Mouse (Mus musculus) heart, adult 2 months (tissue): Measurements from ENCODE around the gene Odf2l. TPM values are rescaled to one million over a fixed set of nuclear protein-coding genes. Genes with fewer than 3 reads are reported as not detected.

ENCODE experiments used
- DNase-seq, 2 experiments: peaks; one replicate each; pipeline ENCODE4 v3.0.0; 2021
- H3K27ac ChIP-seq: fragments of 200-600 bp; 2 replicates; pipeline ENCODE4 v1.8.1; 2022
- H3K27me3 ChIP-seq: fragments of 200-500 bp; 2 replicates; pipeline ENCODE4 v1.6.1; 2012; ENCODE audit warnings: mild to moderate bottlenecking, low read length, inconsistent platforms, mixed read lengths; ENCODE audit not compliant: control insufficient read depth, insufficient read depth
- H3K36me3 ChIP-seq: fragments of 200-500 bp; 2 replicates; pipeline ENCODE4 v1.6.1; 2012; ENCODE audit warnings: low read length, inconsistent platforms; ENCODE audit not compliant: control insufficient read depth, insufficient read depth
- H3K4me1 ChIP-seq: fragments of 200-500 bp; 2 replicates; pipeline ENCODE4 v1.6.1; 2011; ENCODE audit warnings: low read length; ENCODE audit not compliant: control insufficient read depth, insufficient read depth
- H3K4me3 ChIP-seq: fragments of 200-600 bp; 2 replicates; pipeline ENCODE4 v1.8.1; 2022
- H3K79me2 ChIP-seq: fragments of 200-500 bp; replicated peaks from 2 replicates; pipeline ENCODE4 v1.6.1; 2012; ENCODE audit warnings: mild to moderate bottlenecking, inconsistent platforms, low read length, moderate library complexity, mixed read lengths; ENCODE audit not compliant: control insufficient read depth, insufficient read depth
- H3K9ac ChIP-seq: fragments of 200-500 bp; 2 replicates; pipeline ENCODE4 v1.6.1; 2012; ENCODE audit warnings: low read depth, mild to moderate bottlenecking, control low read depth, inconsistent platforms, low read length, mixed read lengths
- CTCF ChIP-seq: fragments of 200-600 bp; IDR thresholded peaks from 2 replicates; pipeline ENCODE4 v1.8.1; 2022; ENCODE audit warnings: antibody characterized with exemption, mild to moderate bottlenecking, moderate library complexity
- EP300 ChIP-seq: fragments of 200-500 bp; IDR thresholded peaks from 2 replicates; pipeline ENCODE4 v1.6.1; 2011; ENCODE audit warnings: low read depth, low read length, control low read depth; ENCODE audit not compliant: insufficient read depth
- POLR2A ChIP-seq: fragments of 200-500 bp; IDR thresholded peaks from 2 replicates; pipeline ENCODE4 v1.6.1; 2011; ENCODE audit warnings: mild to moderate bottlenecking, low read depth, low read length, control low read depth; ENCODE audit not compliant: insufficient read depth
- WGBS: fragments of 180-500 bp; shearing (Covaris S2); methylation state at CpG from one replicate; pipeline ENCODE4 v1.1.7; 2018; 5-methylcytosine and 5-hydroxymethylcytosine counted together
- intact Hi-C: fragments of 180-260 bp; cut with DNase I; formaldehyde crosslinking; loops from one replicate; pipeline ENCODE4 v1.15.1; 2025
- polyA plus RNA-seq: library from polyadenylated mRNA; depleted of rRNA; stranded (reverse); fragments of >200 nt; gene quantifications from 2 replicates; pipeline ENCODE4 v1.2.3, GENCODE M21; 2012
- total RNA-seq, 2 experiments: library from RNA; stranded (reverse); gene quantifications; 2 replicates each; pipeline ENCODE4 v1.2.3; 2021

The Odf2l gene
- total and polyA plus RNA-seq, 3 experiments: 2.6 to 13.2 (median 10.1) TPM

DNA sequence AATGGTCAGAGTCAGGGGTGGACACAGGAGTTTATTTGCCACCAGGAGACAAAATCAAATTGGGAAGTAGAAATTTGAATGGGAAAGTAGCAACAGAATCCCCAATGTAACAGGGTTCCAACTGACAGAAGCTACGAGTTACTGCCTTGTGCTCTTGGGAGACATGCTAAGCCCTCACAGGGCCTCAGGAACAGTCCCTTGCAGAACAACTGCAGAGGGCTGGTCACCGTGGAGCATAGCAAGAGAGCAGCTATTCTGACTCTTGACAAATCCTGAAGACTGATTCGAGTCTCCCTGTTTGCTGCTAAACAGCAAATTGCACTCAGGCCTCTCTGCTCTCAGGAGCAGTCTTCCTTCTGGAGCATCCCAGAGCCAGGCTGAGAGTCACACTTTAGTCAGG, 40.1 kb downstream of the Odf2l start:
- no peak overlapping the region for H3K4me3 ChIP-seq
- 92% methylated on average over 3 of the region's 3 CpGs for WGBS
- H3K27ac ChIP-seq: no peak overlapping the region
- no peaks in the 10 kb centered on the region for H3K27me3 ChIP-seq
- intact Hi-C loops: no loop called here
- H3K36me3 ChIP-seq: no peaks in the 10 kb centered on the region
- DNase-seq: no peak
- no peak overlapping the region for H3K9ac ChIP-seq
- no peaks in the 10 kb centered on the region for H3K79me2 ChIP-seq
- TF ChIP-seq CTCF (no peak), POLR2A (no peak), EP300 (no peak)
- H3K4me1 ChIP-seq: peaks cover 2% of the 10 kb centered on the region; the same call in 1 of the 2 replicates

DNA sequence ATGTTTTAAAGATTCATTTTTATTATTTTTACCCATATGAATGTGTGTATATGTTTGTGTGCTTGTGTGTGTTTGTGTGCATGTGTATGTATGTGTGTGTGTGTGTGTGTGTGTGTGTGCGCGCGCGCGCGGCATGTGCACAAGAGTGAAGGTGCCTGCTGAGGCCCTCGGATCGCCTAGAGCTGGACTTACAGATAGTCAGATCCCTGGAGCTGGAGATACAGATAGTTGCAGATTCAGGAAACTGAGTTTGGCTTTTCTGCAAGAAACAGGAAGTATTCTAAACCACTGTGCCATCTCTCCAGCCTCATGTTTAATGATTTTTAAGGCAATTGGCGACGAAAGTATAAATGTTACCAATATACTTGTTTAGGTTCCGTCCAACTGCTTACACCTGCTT, 48.4 kb downstream of the Odf2l start:
- H3K4me1 ChIP-seq: no peaks in the 10 kb centered on the region
- WGBS: 87% methylated on average over 11 of the region's 11 CpGs
- no peak for DNase-seq
- intact Hi-C loops: no loop called here
- no peak for TF ChIP-seq CTCF
- no peak for TF ChIP-seq EP300
- no peak for TF ChIP-seq POLR2A
- H3K27me3 ChIP-seq: no peaks in the 10 kb centered on the region
- H3K9ac ChIP-seq: no peak overlapping the region
- no peak overlapping the region for H3K27ac ChIP-seq
- no peak overlapping the region for H3K4me3 ChIP-seq
- H3K36me3 ChIP-seq: no peaks in the 10 kb centered on the region
- H3K79me2 ChIP-seq: no peaks in the 10 kb centered on the region

DNA sequence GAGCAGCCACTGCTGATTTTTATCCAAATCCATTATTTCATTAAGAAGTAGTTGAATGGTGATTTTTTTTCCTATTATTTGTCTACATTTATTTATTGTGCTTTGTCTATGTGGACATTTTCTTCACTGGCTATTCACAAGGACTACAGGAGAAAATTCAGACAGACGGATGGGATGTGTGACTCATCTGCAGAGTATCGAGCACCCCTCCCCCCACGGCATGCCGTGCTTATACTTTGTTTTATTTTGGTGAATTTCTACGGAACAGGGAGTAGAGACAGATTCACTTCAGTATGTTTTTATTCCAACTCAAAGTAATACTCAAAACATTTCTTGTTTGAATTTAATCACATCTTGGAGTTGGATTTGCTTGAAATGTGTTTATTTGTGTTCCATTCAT, 49.4 kb downstream of the Odf2l start:
- Histone ChIP-seq H3K27me3 (no peaks in the 10 kb centered on the region), H3K4me1 (no peaks in the 10 kb centered on the region), H3K36me3 (no peaks in the 10 kb centered on the region), H3K27ac (no peak overlapping the region), H3K79me2 (no peaks in the 10 kb centered on the region), H3K4me3 (no peak overlapping the region), H3K9ac (no peak overlapping the region)
- TF ChIP-seq CTCF (no peak), POLR2A (no peak), EP300 (no peak)
- intact Hi-C loops: no loop called here
- DNase-seq: no peak
- WGBS: 61% methylated on average over 5 of the region's 5 CpGs

DNA sequence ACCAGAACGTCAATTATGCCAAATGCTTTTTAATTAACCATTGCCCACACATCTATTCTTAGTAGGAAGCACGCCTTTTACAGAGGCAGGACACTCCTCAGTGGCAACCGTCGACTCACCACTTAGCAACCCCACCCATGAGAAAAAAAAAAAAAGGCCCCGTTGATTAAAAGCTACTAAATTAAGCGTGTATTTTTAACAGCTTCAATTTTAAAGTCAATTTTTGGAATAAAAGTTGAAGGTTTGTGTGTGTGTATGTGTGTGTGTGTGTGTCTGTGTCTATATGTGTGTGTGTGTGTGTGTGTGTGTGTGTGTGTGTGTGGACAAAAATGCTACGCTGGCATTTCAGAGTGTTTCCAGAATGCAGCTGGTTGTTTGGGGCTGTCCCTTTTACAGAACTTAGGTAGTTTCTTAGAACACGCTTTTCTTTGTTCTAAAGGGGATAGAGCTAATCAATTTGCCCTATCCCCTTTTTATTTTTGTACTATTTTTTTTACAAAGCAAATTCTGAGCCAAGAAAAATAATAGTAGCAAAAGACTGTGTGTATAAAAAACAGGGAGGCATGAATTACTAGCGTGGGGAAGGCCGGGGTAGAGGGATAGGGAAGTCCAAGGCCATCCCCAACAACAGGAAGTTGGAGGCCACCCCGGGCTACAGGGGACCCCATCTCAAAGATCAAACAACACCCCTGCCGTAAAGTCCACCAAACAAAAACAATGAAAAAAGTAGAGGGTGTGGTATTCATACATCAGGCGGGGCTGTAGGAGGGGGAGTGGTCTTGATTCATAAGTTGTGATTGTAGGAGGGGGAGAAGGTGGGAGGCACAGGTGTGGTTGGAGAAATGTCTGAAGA, 50.7 kb downstream of the Odf2l start:
- no peak for DNase-seq

DNA sequence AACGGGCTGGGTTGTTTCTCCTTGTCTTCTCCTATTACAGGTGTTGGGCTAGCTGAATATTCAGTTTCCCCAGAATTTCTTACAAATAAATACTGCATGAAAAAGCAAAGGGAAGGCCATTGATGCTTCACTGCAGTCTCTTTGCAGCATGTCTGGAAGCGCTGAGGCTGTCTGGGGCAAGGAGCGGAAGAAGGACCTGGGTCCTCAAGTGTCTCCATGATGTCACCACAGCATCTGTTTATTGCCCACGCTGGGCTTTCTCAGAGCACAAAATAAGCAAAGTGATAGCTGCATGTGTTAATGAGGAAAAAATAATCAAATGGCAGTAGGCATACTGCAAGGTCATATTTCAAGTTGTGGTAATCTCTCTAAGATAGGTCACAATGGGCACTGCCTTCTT, 51.6 kb downstream of the Odf2l start:
- TF ChIP-seq POLR2A: no peak
- no peak for TF ChIP-seq EP300
- TF ChIP-seq CTCF: no peak
- Histone ChIP-seq H3K9ac (no peak overlapping the region), H3K36me3 (no peaks in the 10 kb centered on the region), H3K27ac (no peak overlapping the region), H3K79me2 (no peaks in the 10 kb centered on the region), H3K27me3 (no peaks in the 10 kb centered on the region), H3K4me3 (no peak overlapping the region), H3K4me1 (no peaks in the 10 kb centered on the region)
- intact Hi-C loops: no loop called here
- DNase-seq: no peak
- 90% methylated on average over 4 of the region's 4 CpGs for WGBS

More for the DNA sequence above, 50.7 kb downstream of the Odf2l start:
- H3K9ac ChIP-seq: no peak overlapping the region
- no peaks in the 10 kb centered on the region for H3K4me1 ChIP-seq
- intact Hi-C loops: no loop called here
- no peak overlapping the region for H3K4me3 ChIP-seq
- no peaks in the 10 kb centered on the region for H3K36me3 ChIP-seq
- H3K79me2 ChIP-seq: no peaks in the 10 kb centered on the region
- H3K27me3 ChIP-seq: no peaks in the 10 kb centered on the region
- WGBS: 52% methylated on average over 13 of the region's 13 CpGs
- TF ChIP-seq EP300: no peak
- no peak for TF ChIP-seq CTCF
- TF ChIP-seq POLR2A: no peak
- no peak overlapping the region for H3K27ac ChIP-seq

DNA sequence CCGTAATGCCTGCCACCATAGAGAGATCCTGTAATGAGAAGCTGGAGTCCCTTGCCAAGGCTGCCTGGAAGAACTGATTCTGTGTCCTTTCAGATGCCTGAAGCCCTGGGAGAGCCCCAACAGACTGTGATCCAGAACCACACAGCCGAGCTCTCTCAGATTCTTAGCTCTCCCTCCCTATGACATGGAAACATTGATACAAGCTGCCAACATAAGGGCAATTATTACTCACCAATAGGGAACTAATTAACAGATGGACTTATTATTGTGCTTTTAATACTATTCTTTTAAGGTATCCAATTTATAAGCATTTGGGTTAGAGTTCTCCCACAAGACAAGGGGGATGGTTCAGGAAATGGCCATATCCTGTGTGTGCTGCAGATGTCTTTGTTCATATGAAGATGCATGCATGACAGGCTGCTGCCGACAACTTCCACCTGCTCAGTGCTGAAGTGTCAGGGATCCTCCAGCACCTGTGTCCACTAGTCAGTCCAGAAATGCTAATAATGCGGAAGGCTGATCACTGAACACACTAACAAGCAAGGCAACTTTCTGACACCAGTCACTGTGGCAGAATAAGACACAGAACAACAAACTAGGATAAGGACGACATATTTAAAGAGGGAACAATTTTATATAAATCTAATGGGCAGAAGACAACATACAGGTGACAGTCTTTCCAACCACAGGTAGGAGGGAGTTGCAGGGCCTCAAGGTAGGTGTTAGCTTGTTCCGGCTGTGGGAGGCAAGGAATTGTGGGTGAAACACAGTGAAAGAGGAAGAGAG, 52.4 kb downstream of the Odf2l start:
- H3K27ac ChIP-seq: no peak overlapping the region
- no peaks in the 10 kb centered on the region for H3K79me2 ChIP-seq
- no peaks in the 10 kb centered on the region for H3K4me1 ChIP-seq
- TF ChIP-seq POLR2A: no peak
- TF ChIP-seq EP300: no peak
- TF ChIP-seq CTCF: no peak
- H3K9ac ChIP-seq: no peak overlapping the region
- no peak overlapping the region for H3K4me3 ChIP-seq
- DNase-seq: no peak
- 70% methylated on average over 6 of the region's 6 CpGs for WGBS
- no peaks in the 10 kb centered on the region for H3K27me3 ChIP-seq
- intact Hi-C loops: no loop called here
- H3K36me3 ChIP-seq: no peaks in the 10 kb centered on the region
